Mouse (Mus musculus): Measurements from ENCODE around the gene Nedd9. TPM values are rescaled to one million over a fixed set of nuclear protein-coding genes. Genes with fewer than 3 reads are reported as not detected.

Nedd9 gene
- polyA plus RNA-seq, 1 experiment from 2014 or later, result 77.6 TPM

- Histone ChIP-seq H3K27ac (ENCODE audit: low read length) (peak overlapping the region; percentile 15; the same call in 1 of the 2 replicates), H3K9ac (ENCODE audit: low read length) (no peak overlapping the region), H3K4me1 (replicated peaks; ENCODE audit: control insufficient read depth, insufficient read depth, low read length) (peaks cover 80% of the 10 kb centered on the region), H3K36me3 (ENCODE audit: control insufficient read depth, insufficient read depth, low read length) (peaks cover 15% of the 10 kb centered on the region), H3K4me3 (ENCODE audit: low read length) (no peak overlapping the region), H3K4me2 (ENCODE audit: low read depth, low read length) (no peak overlapping the region), H3K27me3 (ENCODE audit: control insufficient read depth, insufficient read depth, low read depth, low read length) (no peaks in the 10 kb centered on the region), H3K9me3 (ENCODE audit: control insufficient read depth, low read length) (no peaks in the 10 kb centered on the region)
- WGBS, result 52% methylated on average over 9 of the region's 9 CpGs
- no peak for ATAC-seq (ENCODE audit: low read depth)
Observed at GRCm38 (mm10) chr13:41341422-41341821, 145.7 kb downstream of the Nedd9 start.

- ATAC-seq (ENCODE audit: low read depth), result peak; percentile 51
- H3K9ac ChIP-seq (ENCODE audit: low read length), result peak overlapping the region; percentile 27; the same call in 1 of the 2 replicates
- peak overlapping the region; percentile 88 for H3K27ac ChIP-seq (ENCODE audit: low read length)
- 22% methylated on average over 22 of the region's 22 CpGs for WGBS
- peaks cover 81% of the 10 kb centered on the region for H3K4me1 ChIP-seq (replicated peaks; ENCODE audit: control insufficient read depth, insufficient read depth, low read length)
- H3K9me3 ChIP-seq (ENCODE audit: control insufficient read depth, low read length), result no peaks in the 10 kb centered on the region
- no peaks in the 10 kb centered on the region for H3K27me3 ChIP-seq (ENCODE audit: control insufficient read depth, insufficient read depth, low read depth, low read length)
- H3K4me3 ChIP-seq (ENCODE audit: low read length), result no peak overlapping the region
- H3K36me3 ChIP-seq (ENCODE audit: control insufficient read depth, insufficient read depth, low read length), result peaks cover 15% of the 10 kb centered on the region
- peak overlapping the region; percentile 40 for H3K4me2 ChIP-seq (ENCODE audit: low read depth, low read length)
Observed at GRCm38 (mm10) chr13:41339653-41340351, 147.4 kb downstream of the Nedd9 start.

GRCm38 (mm10) chr13:41339195-41339594 lies 148.0 kb downstream of the Nedd9 start:
- peak overlapping the region; percentile 88 for H3K27ac ChIP-seq (ENCODE audit: low read length)
- H3K4me3 ChIP-seq (ENCODE audit: low read length), result no peak overlapping the region
- H3K4me1 ChIP-seq (replicated peaks; ENCODE audit: control insufficient read depth, insufficient read depth, low read length), result peaks cover 81% of the 10 kb centered on the region
- H3K9me3 ChIP-seq (ENCODE audit: control insufficient read depth, low read length), result no peaks in the 10 kb centered on the region
- 48% methylated on average over 5 of the region's 5 CpGs for WGBS
- H3K27me3 ChIP-seq (ENCODE audit: control insufficient read depth, insufficient read depth, low read depth, low read length), result no peaks in the 10 kb centered on the region
- peak overlapping the region; percentile 27; the same call in 1 of the 2 replicates for H3K9ac ChIP-seq (ENCODE audit: low read length)
- no peak overlapping the region; the same call in 1 of the 2 replicates for H3K4me2 ChIP-seq (ENCODE audit: low read depth, low read length)
- ATAC-seq (ENCODE audit: low read depth), result no peak
- peaks cover 15% of the 10 kb centered on the region for H3K36me3 ChIP-seq (ENCODE audit: control insufficient read depth, insufficient read depth, low read length)

- Histone ChIP-seq H3K27ac (ENCODE audit: low read length) (no peak overlapping the region), H3K4me2 (ENCODE audit: low read depth, low read length) (no peak overlapping the region), H3K36me3 (ENCODE audit: control insufficient read depth, insufficient read depth, low read length) (peaks cover 18% of the 10 kb centered on the region), H3K4me1 (replicated peaks; ENCODE audit: control insufficient read depth, insufficient read depth, low read length) (peaks cover 77% of the 10 kb centered on the region), H3K4me3 (ENCODE audit: low read length) (no peak overlapping the region), H3K9me3 (ENCODE audit: control insufficient read depth, low read length) (no peaks in the 10 kb centered on the region), H3K9ac (ENCODE audit: low read length) (no peak overlapping the region), H3K27me3 (ENCODE audit: control insufficient read depth, insufficient read depth, low read depth, low read length) (no peaks in the 10 kb centered on the region)
- 93% methylated on average over 2 of the region's 2 CpGs for WGBS
- no peak for ATAC-seq (ENCODE audit: low read depth)
Observed at GRCm38 (mm10) chr13:41337407-41337806, 149.8 kb downstream of the Nedd9 start.

GRCm38 (mm10) chr13:41336260-41336659 lies 150.9 kb downstream of the Nedd9 start:
- Histone ChIP-seq H3K4me2 (ENCODE audit: low read depth, low read length) (no peak overlapping the region), H3K9me3 (ENCODE audit: control insufficient read depth, low read length) (no peaks in the 10 kb centered on the region), H3K27ac (ENCODE audit: low read length) (peak overlapping the region; percentile 85), H3K27me3 (ENCODE audit: control insufficient read depth, insufficient read depth, low read depth, low read length) (no peaks in the 10 kb centered on the region), H3K4me1 (replicated peaks; ENCODE audit: control insufficient read depth, insufficient read depth, low read length) (peaks cover 72% of the 10 kb centered on the region), H3K9ac (ENCODE audit: low read length) (peak overlapping the region; percentile 40; the same call in 1 of the 2 replicates), H3K36me3 (ENCODE audit: control insufficient read depth, insufficient read depth, low read length) (peaks cover 21% of the 10 kb centered on the region), H3K4me3 (ENCODE audit: low read length) (no peak overlapping the region)
- WGBS, result 22% methylated on average over 6 of the region's 6 CpGs
- peak; percentile 64 for ATAC-seq (ENCODE audit: low read depth)

- ATAC-seq (ENCODE audit: low read depth), result no peak
- peaks cover 25% of the 10 kb centered on the region for H3K36me3 ChIP-seq (ENCODE audit: control insufficient read depth, insufficient read depth, low read length)
- H3K27ac ChIP-seq (ENCODE audit: low read length), result peak overlapping the region; percentile 85
- no peaks in the 10 kb centered on the region for H3K9me3 ChIP-seq (ENCODE audit: control insufficient read depth, low read length)
- no peak overlapping the region for H3K4me3 ChIP-seq (ENCODE audit: low read length)
- no peaks in the 10 kb centered on the region for H3K27me3 ChIP-seq (ENCODE audit: control insufficient read depth, insufficient read depth, low read depth, low read length)
- WGBS, result 68% methylated on average over 5 of the region's 5 CpGs
- H3K4me1 ChIP-seq (replicated peaks; ENCODE audit: control insufficient read depth, insufficient read depth, low read length), result peaks cover 72% of the 10 kb centered on the region
- H3K4me2 ChIP-seq (ENCODE audit: low read depth, low read length), result no peak overlapping the region
- H3K9ac ChIP-seq (ENCODE audit: low read length), result peak overlapping the region; percentile 43; the same call in 1 of the 2 replicates
Observed at GRCm38 (mm10) chr13:41335767-41336166, 151.4 kb downstream of the Nedd9 start.

- Histone ChIP-seq H3K9me3 (ENCODE audit: control insufficient read depth, low read length) (no peaks in the 10 kb centered on the region), H3K9ac (ENCODE audit: low read length) (no peak overlapping the region), H3K27me3 (ENCODE audit: control insufficient read depth, insufficient read depth, low read depth, low read length) (no peaks in the 10 kb centered on the region), H3K27ac (ENCODE audit: low read length) (peak overlapping the region; percentile 68), H3K4me3 (ENCODE audit: low read length) (no peak overlapping the region), H3K4me1 (replicated peaks; ENCODE audit: control insufficient read depth, insufficient read depth, low read length) (peaks cover 61% of the 10 kb centered on the region), H3K4me2 (ENCODE audit: low read depth, low read length) (no peak overlapping the region), H3K36me3 (ENCODE audit: control insufficient read depth, insufficient read depth, low read length) (peaks cover 31% of the 10 kb centered on the region)
- ATAC-seq (ENCODE audit: low read depth), result no peak
- WGBS, result 39% methylated on average over 5 of the region's 5 CpGs
Observed at GRCm38 (mm10) chr13:41334641-41335000, 152.5 kb downstream of the Nedd9 start.

GRCm38 (mm10) chr13:41333889-41334640 lies 153.1 kb downstream of the Nedd9 start:
- H3K36me3 ChIP-seq (ENCODE audit: control insufficient read depth, insufficient read depth, low read length), result peaks cover 36% of the 10 kb centered on the region
- peak overlapping the region; percentile 42; the same call in 1 of the 2 replicates for H3K27ac ChIP-seq (ENCODE audit: low read length)
- H3K4me1 ChIP-seq (replicated peaks; ENCODE audit: control insufficient read depth, insufficient read depth, low read length), result peaks cover 56% of the 10 kb centered on the region

GRCm38 (mm10) chr13:41331671-41332340 lies 155.4 kb downstream of the Nedd9 start:
- H3K36me3 ChIP-seq (ENCODE audit: control insufficient read depth, insufficient read depth, low read length), result peaks cover 22% of the 10 kb centered on the region
- no peak overlapping the region for H3K4me2 ChIP-seq (ENCODE audit: low read depth, low read length)
- WGBS, result 82% methylated on average over 7 of the region's 7 CpGs
- H3K4me1 ChIP-seq (replicated peaks; ENCODE audit: control insufficient read depth, insufficient read depth, low read length), result peaks cover 48% of the 10 kb centered on the region
- no peaks in the 10 kb centered on the region for H3K9me3 ChIP-seq (ENCODE audit: control insufficient read depth, low read length)
- H3K27ac ChIP-seq (ENCODE audit: low read length), result no peak overlapping the region
- H3K4me3 ChIP-seq (ENCODE audit: low read length), result no peak overlapping the region
- no peak for ATAC-seq (ENCODE audit: low read depth)
- H3K9ac ChIP-seq (ENCODE audit: low read length), result no peak overlapping the region
- H3K27me3 ChIP-seq (ENCODE audit: control insufficient read depth, insufficient read depth, low read depth, low read length), result no peaks in the 10 kb centered on the region

More at GRCm38 (mm10) chr13:41333889-41334640, 153.1 kb downstream of the Nedd9 start:
- Histone ChIP-seq H3K4me2 (ENCODE audit: low read depth, low read length) (no peak overlapping the region), H3K27me3 (ENCODE audit: control insufficient read depth, insufficient read depth, low read depth, low read length) (no peaks in the 10 kb centered on the region), H3K4me3 (ENCODE audit: low read length) (no peak overlapping the region), H3K9me3 (ENCODE audit: control insufficient read depth, low read length) (no peaks in the 10 kb centered on the region), H3K9ac (ENCODE audit: low read length) (no peak overlapping the region)
- no peak for ATAC-seq (ENCODE audit: low read depth)
- WGBS, result 47% methylated on average over 14 of the region's 14 CpGs
